Mouse (Mus musculus): Measurements from ENCODE around the gene Lrrk2.

DNA sequence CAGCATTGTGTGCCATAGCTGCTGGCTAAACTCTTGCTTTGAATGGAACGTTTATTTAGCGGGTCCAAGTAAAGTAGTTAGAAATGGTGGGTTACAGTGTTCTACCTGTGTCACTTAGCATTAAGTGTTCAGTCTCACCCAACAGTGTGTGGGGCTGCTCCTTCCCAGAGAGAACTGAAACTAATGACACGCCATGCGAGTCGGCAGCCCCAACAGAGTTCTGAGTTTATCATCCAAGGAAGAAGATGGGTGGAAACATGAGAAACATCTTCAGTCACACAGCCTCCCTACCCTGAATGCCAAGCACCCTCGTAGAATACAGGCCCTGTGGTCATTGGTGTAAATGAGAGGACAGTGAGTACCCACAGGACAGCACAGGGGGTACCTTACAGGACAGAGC, 14.7 kb upstream of the Lrrk2 start:
- TF ChIP-seq ZC3H11A (IDR thresholded peaks at IDR 0.05; ENCODE audit: borderline replicate concordance, low read depth, low read length) (no peak), CHD2 (IDR thresholded peaks at IDR 0.05; ENCODE audit: low read depth, low read length) (no peak)

Data from ES-E14 (cell line).